Mouse (Mus musculus) urinary bladder, postnatal 14 days (tissue): ENCODE measurements around the gene Slc25a43.

Source experiments
- DNase-seq: peaks from one replicate; pipeline ENCODE4 v3.0.0; 2021; ENCODE audit warnings: low spot score

Gene Slc25a43

DNA sequence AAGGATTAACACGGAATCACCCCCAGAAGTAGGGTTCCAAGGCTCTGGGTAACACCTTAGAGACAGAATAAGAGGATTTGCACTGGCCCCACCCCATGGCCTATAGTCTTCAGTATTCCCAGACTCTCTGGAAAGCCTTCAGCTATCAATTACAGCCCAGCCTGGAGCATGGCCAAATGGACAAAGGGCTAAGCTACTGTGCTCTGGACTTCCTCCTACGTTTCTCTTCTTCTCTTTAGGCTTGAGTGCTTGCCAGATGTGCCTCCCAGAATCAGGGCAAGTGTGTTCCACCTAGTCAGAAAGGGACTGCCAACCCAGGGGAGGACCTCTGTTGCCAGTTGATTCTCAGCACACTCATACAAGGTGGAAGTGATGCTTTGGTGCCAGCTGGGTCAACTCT lies 81.6 kb downstream of the Slc25a43 start:
- DNase-seq = no peak
